Mouse (Mus musculus): ENCODE data around the gene Tmem108. TPM values are rescaled to one million over a fixed set of nuclear protein-coding genes. Genes with fewer than 3 reads are reported as not detected.

The Tmem108 gene
- polyA plus RNA-seq, 1 experiment from 2014 or later = 66.1 TPM

DNA sequence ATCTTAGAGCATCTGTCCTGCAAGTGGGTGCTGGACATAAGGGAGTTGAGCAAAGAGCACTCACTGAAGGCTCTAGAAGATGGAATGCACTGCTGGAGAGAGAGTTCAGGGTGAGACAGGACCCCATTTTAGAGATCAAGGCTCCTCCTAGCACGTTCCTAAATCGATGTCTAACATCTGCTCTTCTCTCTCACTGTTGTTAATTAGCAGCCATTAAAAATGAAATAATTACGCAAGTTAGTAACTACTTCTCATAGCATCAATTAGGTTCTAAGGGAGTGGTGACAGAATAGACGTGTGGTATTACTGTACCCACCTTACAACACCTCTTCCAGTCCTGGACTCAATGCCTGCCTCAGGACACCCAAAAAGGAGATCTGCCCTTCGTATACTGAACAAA lies 103.7 kb downstream of the Tmem108 start:
- no peak for ATAC-seq (ENCODE audit: extremely low read depth, insufficient number of reproducible peaks, low FRiP score, low TSS enrichment)
- Histone ChIP-seq H3K4me3 (no peak overlapping the region), H3K4me1 (peaks cover 71% of the 10 kb centered on the region), H3K36me3 (no peaks in the 10 kb centered on the region), H3K27ac (replicated peaks) (peak overlapping the region; percentile 63), H3K9ac (no peak overlapping the region), H3K27me3 (replicated peaks) (no peaks in the 10 kb centered on the region), H3K4me2 (no peak overlapping the region), H3K9me3 (no peaks in the 10 kb centered on the region; the same call in 1 of the 2 replicates)
- WGBS = 70% methylated on average over 5 of the region's 5 CpGs

DNA sequence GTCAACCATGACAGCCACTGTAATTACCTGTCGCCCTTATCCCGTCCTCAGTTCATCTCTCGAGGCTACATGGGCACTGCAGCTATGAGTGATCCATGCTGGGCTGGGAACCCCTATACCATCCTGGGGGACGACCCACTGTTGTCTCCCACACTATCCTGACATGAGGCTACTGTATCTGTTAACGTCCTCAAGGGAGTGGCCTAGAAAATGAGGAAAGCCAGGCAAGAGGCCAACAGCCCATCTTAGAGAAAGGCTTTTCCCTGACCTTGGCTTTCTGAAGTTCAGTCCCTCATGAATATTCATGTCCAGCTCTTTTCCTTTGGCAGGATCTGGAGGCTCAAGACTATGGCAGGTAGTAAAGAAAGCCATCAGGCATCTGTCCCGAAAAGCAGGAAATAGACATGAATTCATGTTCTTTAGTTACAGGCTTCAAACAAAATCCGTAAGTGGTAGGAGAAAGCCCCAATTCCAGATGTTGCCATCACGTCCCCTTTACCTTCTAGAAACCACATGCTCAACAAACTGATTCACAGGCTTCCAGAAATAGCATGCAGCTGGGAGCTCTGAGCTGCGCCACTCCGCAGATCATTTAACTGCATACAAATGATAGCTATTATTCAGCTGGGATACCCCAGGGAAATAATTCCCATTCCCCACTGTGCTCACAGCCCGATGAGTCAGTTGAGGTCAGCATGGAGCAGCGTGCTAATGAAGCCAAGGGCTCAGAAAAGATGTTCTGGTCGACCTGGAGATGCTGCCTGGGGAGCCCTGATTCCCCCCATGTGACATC lies 104.3 kb downstream of the Tmem108 start:
- no peak overlapping the region for H3K4me2 ChIP-seq
- ATAC-seq (ENCODE audit: extremely low read depth, insufficient number of reproducible peaks, low FRiP score, low TSS enrichment) = no peak

DNA sequence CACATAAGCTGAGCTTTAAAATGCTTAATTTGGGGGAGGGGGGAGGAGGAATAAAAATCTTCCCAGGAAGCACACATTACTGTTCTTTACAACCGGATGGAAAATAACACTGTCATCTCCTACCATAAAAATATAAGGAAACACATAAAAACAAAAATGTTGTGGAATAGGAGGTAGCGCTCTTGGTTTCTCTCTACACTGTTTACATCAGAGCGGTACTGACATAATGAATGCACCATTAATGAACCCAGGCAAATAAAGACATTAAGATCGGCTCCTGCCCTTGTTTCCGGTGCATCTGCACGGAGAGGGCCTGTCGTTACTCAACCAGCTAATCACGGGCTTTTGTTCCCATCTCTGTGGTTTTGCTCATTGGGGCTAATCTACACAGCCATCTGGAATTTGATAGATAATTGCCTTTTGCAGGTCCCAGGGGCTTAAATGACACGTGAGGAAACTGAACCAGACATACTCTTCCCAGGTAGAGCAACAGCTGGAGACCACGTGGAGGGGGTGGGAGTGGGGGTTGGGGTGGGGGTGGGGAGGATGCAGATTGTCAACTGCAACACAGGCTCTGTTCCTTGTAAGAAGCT lies 107.5 kb downstream of the Tmem108 start:
- H3K9me3 ChIP-seq = no peaks in the 10 kb centered on the region
- no peak overlapping the region for H3K27ac ChIP-seq (replicated peaks)
- H3K9ac ChIP-seq = no peak overlapping the region
- H3K4me3 ChIP-seq = no peak overlapping the region
- no peaks in the 10 kb centered on the region for H3K27me3 ChIP-seq (replicated peaks)
- H3K36me3 ChIP-seq = no peaks in the 10 kb centered on the region
- no peak for ATAC-seq (ENCODE audit: extremely low read depth, insufficient number of reproducible peaks, low FRiP score, low TSS enrichment)
- H3K4me2 ChIP-seq = no peak overlapping the region
- 30% methylated on average over 10 of the region's 10 CpGs for WGBS
- H3K4me1 ChIP-seq = peaks cover 60% of the 10 kb centered on the region

More for the DNA sequence above, 104.3 kb downstream of the Tmem108 start:
- Histone ChIP-seq H3K9me3 (no peaks in the 10 kb centered on the region; the same call in 1 of the 2 replicates), H3K9ac (0 out of 2 replicates have a peak overlapping the region, but pooled peaks have one; percentile 9), H3K27ac (replicated peaks) (peak overlapping the region; percentile 63), H3K4me1 (peaks cover 73% of the 10 kb centered on the region), H3K4me3 (no peak overlapping the region), H3K36me3 (no peaks in the 10 kb centered on the region), H3K27me3 (replicated peaks) (no peaks in the 10 kb centered on the region)
- 44% methylated on average over 13 of the region's 13 CpGs for WGBS

DNA sequence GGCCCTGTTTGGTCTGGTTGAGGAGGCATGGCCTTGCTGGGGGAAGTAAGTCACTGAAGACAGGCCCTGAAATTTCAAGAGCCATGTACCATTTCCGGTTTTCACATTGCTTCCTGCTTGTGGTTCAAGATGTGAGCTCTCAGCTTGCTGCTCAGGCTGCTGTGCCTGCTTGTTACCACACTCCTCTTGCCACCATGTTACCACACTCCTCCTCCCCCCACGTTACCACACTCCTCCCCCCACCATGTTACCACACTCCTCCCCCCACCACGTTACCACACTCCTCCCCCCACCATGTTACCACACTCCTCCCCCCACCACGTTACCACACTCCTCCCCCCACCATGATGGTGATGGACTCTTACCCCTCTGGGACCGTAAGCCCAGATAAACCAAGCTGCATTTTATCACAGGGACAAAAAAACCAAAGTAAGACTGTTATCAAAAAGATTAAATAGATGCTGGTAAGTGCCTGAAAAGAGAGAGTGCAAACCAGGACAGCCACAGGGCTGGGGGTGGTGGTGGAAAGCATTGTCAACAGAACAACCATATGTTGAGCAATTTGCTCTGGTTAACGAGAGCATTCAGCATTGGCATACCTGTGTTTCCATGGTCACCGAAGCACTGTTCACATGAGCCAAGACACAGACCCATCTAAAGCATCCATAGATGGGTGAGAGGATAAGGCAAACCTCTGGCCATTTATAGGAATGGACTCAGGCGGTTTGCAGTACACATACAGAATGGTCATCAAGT lies 109.3 kb downstream of the Tmem108 start:
- H3K4me3 ChIP-seq = no peak overlapping the region
- no peak overlapping the region for H3K27ac ChIP-seq (replicated peaks)
- no peaks in the 10 kb centered on the region for H3K36me3 ChIP-seq
- H3K4me1 ChIP-seq = peaks cover 48% of the 10 kb centered on the region
- no peak overlapping the region for H3K4me2 ChIP-seq
- H3K9ac ChIP-seq = no peak overlapping the region
- H3K27me3 ChIP-seq (replicated peaks) = no peaks in the 10 kb centered on the region
- WGBS = 65% methylated on average over 8 of the region's 8 CpGs
- no peak for ATAC-seq (ENCODE audit: extremely low read depth, insufficient number of reproducible peaks, low FRiP score, low TSS enrichment)
- H3K9me3 ChIP-seq = no peaks in the 10 kb centered on the region

DNA sequence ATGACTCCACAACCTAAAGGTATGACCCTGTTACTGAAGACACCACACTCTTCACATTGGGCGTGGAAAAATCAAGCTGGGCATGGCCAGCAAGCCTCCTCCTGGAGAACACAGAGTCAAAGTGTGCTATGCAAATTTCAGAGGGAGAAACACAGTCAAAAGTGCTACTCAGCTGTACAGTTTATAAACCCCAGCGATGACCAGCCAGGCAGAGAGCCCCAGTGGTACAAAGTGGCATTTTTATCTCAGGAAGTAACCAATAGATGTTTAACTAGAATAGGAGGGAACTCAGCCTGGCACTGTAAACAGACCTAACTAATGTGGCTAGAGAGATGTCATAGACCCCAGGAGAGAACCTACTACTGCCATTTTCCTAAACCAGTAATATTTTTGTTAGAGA lies 115.0 kb downstream of the Tmem108 start:
- Histone ChIP-seq H3K4me2 (no peak overlapping the region), H3K27ac (replicated peaks) (no peak overlapping the region), H3K27me3 (replicated peaks) (no peaks in the 10 kb centered on the region), H3K36me3 (no peaks in the 10 kb centered on the region), H3K9me3 (no peaks in the 10 kb centered on the region), H3K9ac (no peak overlapping the region), H3K4me1 (peaks cover 36% of the 10 kb centered on the region), H3K4me3 (no peak overlapping the region)
- 71% methylated on average over 2 of the region's 2 CpGs for WGBS
- ATAC-seq (ENCODE audit: extremely low read depth, insufficient number of reproducible peaks, low FRiP score, low TSS enrichment) = no peak

DNA sequence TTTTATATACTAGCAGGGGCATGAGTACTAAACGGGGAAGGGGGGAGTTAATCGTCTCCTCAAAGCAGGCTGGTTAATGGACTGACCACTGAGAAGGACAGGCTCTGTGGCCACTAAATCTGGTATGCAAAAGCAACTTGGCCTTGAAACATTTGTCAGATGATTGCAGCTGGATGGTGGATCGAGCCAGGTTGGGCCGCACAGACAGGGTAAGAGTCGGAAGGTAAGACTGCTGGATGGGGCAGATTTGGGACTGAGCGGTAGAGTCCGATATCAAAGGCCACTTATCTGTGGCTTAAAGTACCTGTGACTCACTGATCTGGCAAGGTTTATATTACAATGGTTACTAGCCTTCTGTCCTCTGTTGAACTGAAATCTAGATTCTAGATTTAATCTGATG lies 115.9 kb downstream of the Tmem108 start:
- no peak overlapping the region for H3K9ac ChIP-seq
- ATAC-seq (ENCODE audit: extremely low read depth, insufficient number of reproducible peaks, low FRiP score, low TSS enrichment) = no peak
- H3K4me3 ChIP-seq = no peak overlapping the region
- no peaks in the 10 kb centered on the region for H3K9me3 ChIP-seq
- no peak overlapping the region for H3K4me2 ChIP-seq
- WGBS = 81% methylated on average over 7 of the region's 7 CpGs
- no peaks in the 10 kb centered on the region for H3K36me3 ChIP-seq
- peaks cover 45% of the 10 kb centered on the region for H3K4me1 ChIP-seq
- no peaks in the 10 kb centered on the region for H3K27me3 ChIP-seq (replicated peaks)
- H3K27ac ChIP-seq (replicated peaks) = no peak overlapping the region

DNA sequence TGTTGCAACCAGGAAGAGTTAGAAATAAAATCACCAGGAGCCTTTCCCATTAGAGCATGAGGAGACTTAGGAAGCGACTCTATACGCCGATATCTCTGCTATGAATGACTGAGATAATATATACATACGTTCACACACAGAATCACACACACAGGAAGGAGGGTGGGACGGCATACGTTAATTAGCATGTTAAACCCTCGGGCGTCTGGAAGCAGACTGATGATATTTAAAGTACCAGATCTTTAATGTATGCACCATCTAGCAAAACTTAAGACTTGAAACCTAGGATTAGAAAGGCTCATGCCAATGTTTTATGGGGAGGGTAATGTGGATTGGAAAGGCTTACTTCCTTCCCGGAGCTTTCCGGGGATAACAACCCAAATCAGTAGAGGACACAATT lies 119.3 kb downstream of the Tmem108 start:
- Histone ChIP-seq H3K9me3 (no peaks in the 10 kb centered on the region), H3K36me3 (no peaks in the 10 kb centered on the region), H3K4me1 (peaks cover 61% of the 10 kb centered on the region), H3K4me2 (no peak overlapping the region), H3K27me3 (replicated peaks) (no peaks in the 10 kb centered on the region), H3K27ac (replicated peaks) (no peak overlapping the region), H3K4me3 (no peak overlapping the region), H3K9ac (no peak overlapping the region)
- WGBS = 71% methylated on average over 10 of the region's 10 CpGs
- no peak for ATAC-seq (ENCODE audit: extremely low read depth, insufficient number of reproducible peaks, low FRiP score, low TSS enrichment)

DNA sequence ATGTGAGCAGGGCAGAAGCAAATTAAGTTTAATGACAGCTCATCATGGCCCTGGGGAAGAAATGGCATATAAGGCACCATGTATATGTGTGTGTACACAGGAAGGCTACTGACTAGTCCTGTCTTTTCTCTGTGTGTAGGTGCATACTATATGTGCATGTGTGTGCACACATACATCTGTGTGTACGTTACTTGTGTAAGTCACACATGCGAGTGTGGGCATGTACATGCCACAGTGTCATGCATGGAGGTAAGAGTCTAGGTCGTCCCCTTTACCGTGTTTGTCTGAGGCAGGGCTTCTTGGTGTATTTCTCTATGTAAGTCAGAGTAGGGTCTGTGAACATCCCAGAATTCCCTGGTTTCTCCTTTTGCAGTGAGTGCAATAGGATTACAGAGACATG lies 120.3 kb downstream of the Tmem108 start:
- WGBS = 81% methylated on average over 4 of the region's 4 CpGs
- Histone ChIP-seq H3K4me2 (no peak overlapping the region), H3K4me3 (no peak overlapping the region), H3K9me3 (no peaks in the 10 kb centered on the region), H3K36me3 (no peaks in the 10 kb centered on the region), H3K4me1 (peaks cover 62% of the 10 kb centered on the region), H3K27ac (replicated peaks) (no peak overlapping the region), H3K27me3 (replicated peaks) (no peaks in the 10 kb centered on the region), H3K9ac (no peak overlapping the region)
- no peak; the same call in 1 of the 2 replicates for ATAC-seq (ENCODE audit: extremely low read depth, insufficient number of reproducible peaks, low FRiP score, low TSS enrichment)

DNA sequence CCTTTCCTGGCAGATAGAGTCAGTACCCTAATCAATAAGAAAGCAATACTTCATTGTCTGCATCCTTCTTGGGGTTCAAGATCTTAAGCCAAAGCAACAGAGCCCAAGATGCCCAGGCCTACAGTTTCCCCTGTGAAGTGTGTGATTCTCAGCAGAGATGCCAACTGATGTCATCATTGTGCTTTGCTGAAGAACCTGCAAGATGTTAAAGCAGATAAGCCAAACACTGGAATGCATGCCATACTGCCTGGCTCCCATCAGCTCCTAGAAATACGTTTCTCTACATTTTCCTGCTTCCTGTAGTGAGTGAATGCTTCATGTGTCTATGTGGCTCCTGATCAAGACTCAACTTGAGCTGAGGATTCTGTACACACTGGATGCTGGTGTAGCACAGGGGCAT lies 122.2 kb downstream of the Tmem108 start:
- Histone ChIP-seq H3K4me2 (no peak overlapping the region), H3K4me3 (no peak overlapping the region), H3K4me1 (peaks cover 65% of the 10 kb centered on the region), H3K9ac (no peak overlapping the region), H3K27ac (replicated peaks) (no peak overlapping the region), H3K36me3 (no peaks in the 10 kb centered on the region), H3K9me3 (no peaks in the 10 kb centered on the region), H3K27me3 (replicated peaks) (no peaks in the 10 kb centered on the region)
- WGBS = 32% methylated on average over 1 of the region's 1 CpGs
- ATAC-seq (ENCODE audit: extremely low read depth, insufficient number of reproducible peaks, low FRiP score, low TSS enrichment) = no peak

DNA sequence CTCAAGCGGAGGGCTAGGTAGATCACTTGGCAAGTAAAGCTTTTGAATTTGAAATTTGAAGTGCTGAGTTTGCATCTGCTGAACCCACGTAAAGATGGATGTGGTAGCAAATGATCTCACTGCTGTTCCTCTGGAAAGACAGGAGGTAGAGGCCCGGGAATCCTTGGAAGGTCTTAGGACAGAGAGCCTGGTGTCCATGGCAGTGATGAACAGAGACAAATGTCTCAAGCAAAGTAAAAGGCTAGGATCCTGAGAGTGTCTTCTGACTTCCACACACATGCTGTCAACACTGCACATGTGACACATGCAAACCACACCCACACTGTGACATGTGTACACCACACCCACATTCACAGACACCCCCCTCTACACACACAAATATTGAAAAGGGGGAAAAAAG lies 124.2 kb downstream of the Tmem108 start:
- no peaks in the 10 kb centered on the region for H3K27me3 ChIP-seq (replicated peaks)
- no peaks in the 10 kb centered on the region for H3K36me3 ChIP-seq
- peak overlapping the region; percentile 50; the same call in 1 of the 2 replicates for H3K27ac ChIP-seq (replicated peaks)
- H3K4me3 ChIP-seq = no peak overlapping the region
- WGBS = 64% methylated on average over 3 of the region's 3 CpGs
- peaks cover 62% of the 10 kb centered on the region for H3K4me1 ChIP-seq
- no peaks in the 10 kb centered on the region for H3K9me3 ChIP-seq
- no peak overlapping the region for H3K9ac ChIP-seq
- H3K4me2 ChIP-seq = no peak overlapping the region
- no peak for ATAC-seq (ENCODE audit: extremely low read depth, insufficient number of reproducible peaks, low FRiP score, low TSS enrichment)

DNA sequence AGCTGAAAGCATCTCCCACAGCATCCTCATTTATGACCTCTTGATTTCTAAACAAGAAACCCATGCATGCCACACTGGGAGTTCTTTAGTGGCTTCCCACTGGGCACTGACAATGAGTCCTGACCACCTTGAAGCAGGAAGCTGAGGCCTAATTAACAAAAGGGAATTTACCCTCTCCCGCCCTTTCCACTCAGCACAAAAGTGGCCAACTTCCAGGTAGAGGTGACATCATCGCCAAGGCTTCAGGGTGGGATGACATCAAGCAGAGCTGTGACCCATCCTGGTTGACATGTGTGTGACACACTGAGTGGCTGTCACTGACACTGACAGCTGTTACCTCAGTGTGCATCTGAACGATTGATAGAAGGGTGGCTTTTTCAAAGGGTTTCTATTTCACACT lies 124.8 kb downstream of the Tmem108 start:
- peaks cover 65% of the 10 kb centered on the region for H3K4me1 ChIP-seq
- no peaks in the 10 kb centered on the region for H3K9me3 ChIP-seq
- WGBS = 39% methylated on average over 3 of the region's 3 CpGs
- no peak overlapping the region for H3K9ac ChIP-seq
- H3K4me2 ChIP-seq = no peak overlapping the region
- H3K27me3 ChIP-seq (replicated peaks) = no peaks in the 10 kb centered on the region
- H3K36me3 ChIP-seq = no peaks in the 10 kb centered on the region
- peak overlapping the region; percentile 50; the same call in 1 of the 2 replicates for H3K27ac ChIP-seq (replicated peaks)
- no peak for ATAC-seq (ENCODE audit: extremely low read depth, insufficient number of reproducible peaks, low FRiP score, low TSS enrichment)
- H3K4me3 ChIP-seq = no peak overlapping the region

Measured in heart, embryonic 13.5 days (tissue).